Mouse (Mus musculus) hindbrain, postnatal 0 days (tissue): ENCODE results near the gene Ces2a. TPM values are rescaled to one million over a fixed set of nuclear protein-coding genes. Genes with fewer than 3 reads are reported as not detected.

ENCODE experiments used
- ATAC-seq: fragments of 200-750 bp; cut with Nextera tagmentation; 2 replicates; pipeline ENCODE4 v1.8.0; 2017; ENCODE audit warnings: mild to moderate bottlenecking, moderate TSS enrichment, moderate library complexity
- DNase-seq: peaks from one replicate; pipeline ENCODE4 v3.0.0-alpha.2; 2015; ENCODE audit warnings: low spot score
- H3K27ac ChIP-seq: fragments of 300-500 bp; sonication (generic); 2 replicates; pipeline ENCODE4 v1.5.1; 2014; ENCODE audit warnings: mild to moderate bottlenecking
- H3K27me3 ChIP-seq: fragments of 300-500 bp; sonication (generic); 2 replicates; pipeline ENCODE4 v1.6.1; 2014; ENCODE audit warnings: low read length, mixed read lengths; ENCODE audit not compliant: insufficient read depth
- H3K36me3 ChIP-seq: fragments of 300-500 bp; sonication (generic); 2 replicates; pipeline ENCODE4 v1.6.1; 2014; ENCODE audit warnings: low read length, mixed read lengths; ENCODE audit not compliant: insufficient read depth
- H3K4me1 ChIP-seq: fragments of 300-500 bp; sonication (generic); 2 replicates; pipeline ENCODE4 v1.6.1; 2014; ENCODE audit warnings: antibody characterized with exemption, low read length, mixed read lengths; ENCODE audit not compliant: insufficient read depth
- H3K4me2 ChIP-seq: fragments of 300-500 bp; sonication (generic); 2 replicates; pipeline ENCODE4 v1.6.1; 2014; ENCODE audit warnings: low read depth, mild to moderate bottlenecking, low read length, moderate library complexity, mixed read lengths
- H3K4me3 ChIP-seq: fragments of 300-500 bp; sonication (generic); 2 replicates; pipeline ENCODE4 v1.5.1; 2014; ENCODE audit warnings: low read length
- H3K9ac ChIP-seq: fragments of 300-500 bp; sonication (generic); replicated peaks from 2 replicates; pipeline ENCODE4 v1.6.1; 2014; ENCODE audit warnings: mild to moderate bottlenecking, low read length, moderate library complexity, mixed read lengths
- H3K9me3 ChIP-seq: fragments of 300-500 bp; sonication (generic); 2 replicates; pipeline ENCODE4 v1.6.1; 2016; ENCODE audit warnings: low read length, mixed read lengths
- CTCF ChIP-seq: IDR thresholded peaks from 2 replicates; pipeline ENCODE4 v1.5.1; 2016; ENCODE audit warnings: antibody characterized with exemption, control low read depth, low read depth
- WGBS: fragments of 180-500 bp; shearing (Covaris S2); extraction: QIAGEN DNeasy Blood & Tissue Kit; methylation state at CpG from one replicate; pipeline ENCODE4 v1.1.7; 2014; 5-methylcytosine and 5-hydroxymethylcytosine counted together
- microRNA-seq, 2 experiments: library from miRNA; unstranded; fragments of <30 nt; microRNA quantifications; one replicate each; pipeline ENCODE4; 2016
- polyA plus RNA-seq: library from polyadenylated mRNA; unstranded; fragments of >200 nt; fragmentation: Nextera tagmentation; extraction: Ambion mirVana; gene quantifications from 2 replicates; pipeline ENCODE4 v1.2.1, GENCODE M21; 2015
- total RNA-seq: library from RNA; depleted of rRNA; stranded (reverse); fragments of >200 nt; gene quantifications from 2 replicates; pipeline ENCODE4 v1.2.3, GENCODE M21; 2014; rRNA removed

Gene Ces2a
- total and polyA plus RNA-seq, 2 experiments from 2014 or later, result not detected

DNA sequence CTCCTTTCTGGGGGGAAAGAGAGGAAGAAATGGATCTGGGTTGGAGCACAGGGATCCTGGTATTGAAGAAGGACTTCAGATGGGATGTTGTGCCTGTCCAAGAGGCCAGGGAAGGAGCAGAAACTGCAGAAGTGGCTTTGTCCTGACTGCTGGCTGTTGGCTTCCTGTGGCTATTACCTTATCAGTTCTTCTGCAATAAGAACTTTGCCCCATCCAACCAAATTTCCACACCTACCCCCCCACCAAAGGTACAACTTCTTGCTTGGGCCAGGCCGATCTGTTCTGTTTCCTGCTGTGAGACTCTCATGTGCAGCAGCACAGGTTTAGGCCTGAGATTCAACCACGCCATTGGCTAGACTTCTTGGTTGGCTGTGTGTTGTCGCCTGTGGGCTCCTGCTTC is 36.6 kb downstream of the Ces2a start:
- no peak for ATAC-seq
- no peak overlapping the region for H3K4me2 ChIP-seq
- H3K4me3 ChIP-seq, result no peak overlapping the region
- H3K9me3 ChIP-seq, result no peaks in the 10 kb centered on the region
- no peak for TF ChIP-seq CTCF
- no peaks in the 10 kb centered on the region for H3K27me3 ChIP-seq
- H3K9ac ChIP-seq, result no peak overlapping the region
- WGBS, result 91% methylated on average over 3 of the region's 3 CpGs
- DNase-seq, result no peak
- H3K4me1 ChIP-seq, result no peaks in the 10 kb centered on the region
- no peaks in the 10 kb centered on the region for H3K36me3 ChIP-seq
- no peak overlapping the region for H3K27ac ChIP-seq

GRCm38 (mm10) chr8:104787049-104787448 is 53.2 kb downstream of the Ces2a start:
- Histone ChIP-seq H3K27ac (no peak overlapping the region), H3K4me1 (no peaks in the 10 kb centered on the region), H3K27me3 (no peaks in the 10 kb centered on the region), H3K9ac (no peak overlapping the region), H3K36me3 (no peaks in the 10 kb centered on the region), H3K4me2 (no peak overlapping the region), H3K9me3 (no peaks in the 10 kb centered on the region), H3K4me3 (no peak overlapping the region)
- 60% methylated on average over 1 of the region's 1 CpGs for WGBS
- ATAC-seq (no peak), DNase-seq (no peak)
- TF ChIP-seq CTCF, result no peak

- Histone ChIP-seq H3K27ac (no peak overlapping the region), H3K4me1 (no peaks in the 10 kb centered on the region), H3K4me3 (no peak overlapping the region), H3K9ac (no peak overlapping the region), H3K27me3 (no peaks in the 10 kb centered on the region), H3K36me3 (no peaks in the 10 kb centered on the region), H3K4me2 (no peak overlapping the region), H3K9me3 (no peaks in the 10 kb centered on the region)
- TF ChIP-seq CTCF, result no peak
- ATAC-seq (no peak), DNase-seq (no peak)
- 96% methylated on average over 2 of the region's 2 CpGs for WGBS
These were observed 55.1 kb downstream of the Ces2a start for GRCm38 (mm10) chr8:104788929-104789328.

DNA sequence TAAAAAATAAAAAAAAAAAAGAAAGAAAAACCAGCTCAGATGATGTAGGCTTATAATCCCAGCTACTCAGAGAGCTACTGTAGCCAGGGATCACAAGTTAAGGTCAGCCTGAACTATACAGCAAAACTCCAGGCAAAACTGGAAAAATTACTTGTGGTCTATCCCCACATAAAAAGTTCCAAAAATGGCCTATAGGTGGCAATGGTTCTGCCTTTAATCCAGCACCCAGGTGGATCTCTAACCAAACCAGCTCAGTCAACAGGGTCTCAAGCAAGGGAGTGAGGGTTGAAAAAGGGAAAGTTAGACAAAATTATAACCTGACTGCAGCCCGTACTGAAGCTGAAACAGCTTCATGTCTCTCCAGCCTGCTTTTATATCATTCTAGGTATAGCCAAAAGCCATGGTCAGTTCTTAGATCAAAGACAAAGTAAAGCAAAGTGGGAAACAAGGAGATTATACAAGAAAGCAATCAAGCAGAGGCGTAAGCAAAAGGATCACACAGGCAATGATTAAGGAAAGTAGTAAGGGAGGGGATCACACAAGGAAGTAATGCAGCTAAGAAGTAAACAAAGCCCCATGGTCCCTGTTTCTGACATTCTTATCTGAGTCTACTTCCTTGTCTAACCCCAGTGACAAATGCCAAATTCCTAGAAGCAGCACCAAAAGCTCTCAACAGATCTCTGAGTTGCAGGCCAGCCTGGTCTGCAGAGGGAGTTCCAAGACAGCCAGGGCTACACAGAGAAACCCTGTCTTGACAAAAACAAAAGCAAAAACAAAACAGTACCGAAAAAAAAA is 56.3 kb downstream of the Ces2a start:
- Histone ChIP-seq H3K4me2 (no peak overlapping the region), H3K9ac (no peak overlapping the region), H3K9me3 (no peaks in the 10 kb centered on the region), H3K27ac (no peak overlapping the region), H3K4me1 (no peaks in the 10 kb centered on the region), H3K27me3 (no peaks in the 10 kb centered on the region), H3K36me3 (no peaks in the 10 kb centered on the region), H3K4me3 (no peak overlapping the region)
- ATAC-seq (no peak), DNase-seq (peak; percentile 60)
- peak; percentile 63 for TF ChIP-seq CTCF
- WGBS, result 66% methylated on average over 3 of the region's 3 CpGs

Small RNAs within 50 kb of the gene (microRNA-seq; reads per million reads assigned to microRNA genes)
- 0 reads per million in 2 experiments for gene Gm44328

Other genes with a start within 250 kb of the Ces2a start
- gene Terb1, start 224.1 kb upstream of the Ces2a start, total RNA-seq, result 0.32 and 0.84 TPM in 2 replicates
- 0.60 and 0.83 TPM in 2 replicates for gene Terb1, start 224.1 kb upstream of the Ces2a start, polyA plus RNA-seq
- 32.9 and 44.4 TPM in 2 replicates for gene Nae1, start 199.4 kb upstream of the Ces2a start, total RNA-seq
- gene Nae1, start 199.4 kb upstream of the Ces2a start, polyA plus RNA-seq, result 105 and 109 TPM in 2 replicates
- gene Car7, start 199.3 kb upstream of the Ces2a start, total RNA-seq, result 2.0 and 2.3 TPM in 2 replicates
- 3.1 and 3.5 TPM in 2 replicates for gene Car7, start 199.3 kb upstream of the Ces2a start, polyA plus RNA-seq
- 12.1 and 12.3 TPM in 2 replicates for gene Pdp2, start 142.6 kb upstream of the Ces2a start, total RNA-seq
- gene Pdp2, start 142.6 kb upstream of the Ces2a start, polyA plus RNA-seq, result 14.2 and 15.3 TPM in 2 replicates
- gene Cdh16, start 109.6 kb upstream of the Ces2a start, total RNA-seq, result not detected in 2 replicates
- gene Cdh16, start 109.6 kb upstream of the Ces2a start, polyA plus RNA-seq, result not detected in 2 replicates
- gene Rrad, start 102.7 kb upstream of the Ces2a start, total RNA-seq, result 3.9 and 5.1 TPM in 2 replicates
- gene Rrad, start 102.7 kb upstream of the Ces2a start, polyA plus RNA-seq, result 2.4 and 2.7 TPM in 2 replicates
- 55.2 and 73.6 TPM in 2 replicates for gene Ciao2b, start 92.0 kb upstream of the Ces2a start, total RNA-seq
- gene Ciao2b, start 92.0 kb upstream of the Ces2a start, polyA plus RNA-seq, result 103 and 104 TPM in 2 replicates
- 0.10 TPM in 1 of 2 replicates, not detected in the other for gene Ces2b, start 97.6 kb downstream of the Ces2a start, total RNA-seq
- 0.08 TPM in 2 replicates for gene Ces2b, start 97.6 kb downstream of the Ces2a start, polyA plus RNA-seq
- gene Ces2c, start 113.1 kb downstream of the Ces2a start, total RNA-seq, result not detected in 2 replicates
- gene Ces2c, start 113.1 kb downstream of the Ces2a start, polyA plus RNA-seq, result not detected in 2 replicates
- gene Ces2e, start 192.3 kb downstream of the Ces2a start, total RNA-seq, result not detected in 2 replicates
- not detected in 2 replicates for gene Ces2e, start 192.3 kb downstream of the Ces2a start, polyA plus RNA-seq
- gene Ces2f, start 213.4 kb downstream of the Ces2a start, total RNA-seq, result not detected in 2 replicates
- not detected in 2 replicates for gene Ces2f, start 213.4 kb downstream of the Ces2a start, polyA plus RNA-seq
- gene Ces2g, start 227.7 kb downstream of the Ces2a start, total RNA-seq, result 0.31 TPM in 1 of 2 replicates, not detected in the other
- gene Ces2g, start 227.7 kb downstream of the Ces2a start, polyA plus RNA-seq, result 0.19 and 0.20 TPM in 2 replicates